Mouse (Mus musculus) embryonic facial prominence, embryonic 12.5 days (tissue): ENCODE results near the gene Fosl1. TPM values are rescaled to one million over a fixed set of nuclear protein-coding genes. Genes with fewer than 3 reads are reported as not detected.

Experiments used
- ATAC-seq: fragments of 200-750 bp; cut with Nextera tagmentation; 2 replicates; pipeline ENCODE4 v1.8.0; 2017; ENCODE audit not compliant: insufficient number of reproducible peaks, insufficient read depth, low FRiP score, low TSS enrichment
- H3K27ac ChIP-seq: fragments of 300-500 bp; sonication (generic); 2 replicates; pipeline ENCODE4 v1.5.1; 2016; ENCODE audit warnings: mild to moderate bottlenecking
- H3K27me3 ChIP-seq: fragments of 300-500 bp; sonication (generic); 2 replicates; pipeline ENCODE4 v1.6.1; 2016; ENCODE audit warnings: mild to moderate bottlenecking, moderate library complexity
- H3K36me3 ChIP-seq: fragments of 300-500 bp; sonication (generic); 2 replicates; pipeline ENCODE4 v1.6.1; 2016; ENCODE audit warnings: mild to moderate bottlenecking
- H3K4me1 ChIP-seq: fragments of 300-500 bp; sonication (generic); 2 replicates; pipeline ENCODE4 v1.6.1; 2016
- H3K4me2 ChIP-seq: fragments of 300-500 bp; sonication (generic); replicated peaks from 2 replicates; pipeline ENCODE4 v1.6.1; 2016; ENCODE audit warnings: mild to moderate bottlenecking, moderate library complexity
- H3K4me3 ChIP-seq: fragments of 300-500 bp; sonication (generic); 2 replicates; pipeline ENCODE4 v1.5.1; 2016; ENCODE audit warnings: mild to moderate bottlenecking
- H3K9ac ChIP-seq: fragments of 300-500 bp; sonication (generic); 2 replicates; pipeline ENCODE4 v1.6.1; 2016; ENCODE audit warnings: mild to moderate bottlenecking, moderate library complexity
- H3K9me3 ChIP-seq: fragments of 300-500 bp; sonication (generic); 2 replicates; pipeline ENCODE4 v1.6.1; 2016; ENCODE audit warnings: mild to moderate bottlenecking, moderate library complexity
- WGBS: fragments of 180-500 bp; shearing (Covaris S2); methylation state at CpG from one replicate; pipeline ENCODE4 v1.1.7; 2016; 5-methylcytosine and 5-hydroxymethylcytosine counted together
- polyA plus RNA-seq: library from polyadenylated mRNA; unstranded; fragments of >200 nt; fragmentation: Nextera tagmentation; extraction: Ambion mirVana; gene quantifications from 2 replicates; pipeline ENCODE4 v1.2.1, GENCODE M21; 2016

Fosl1 gene
- polyA plus RNA-seq, 1 experiment from 2014 or later = not detected

DNA sequence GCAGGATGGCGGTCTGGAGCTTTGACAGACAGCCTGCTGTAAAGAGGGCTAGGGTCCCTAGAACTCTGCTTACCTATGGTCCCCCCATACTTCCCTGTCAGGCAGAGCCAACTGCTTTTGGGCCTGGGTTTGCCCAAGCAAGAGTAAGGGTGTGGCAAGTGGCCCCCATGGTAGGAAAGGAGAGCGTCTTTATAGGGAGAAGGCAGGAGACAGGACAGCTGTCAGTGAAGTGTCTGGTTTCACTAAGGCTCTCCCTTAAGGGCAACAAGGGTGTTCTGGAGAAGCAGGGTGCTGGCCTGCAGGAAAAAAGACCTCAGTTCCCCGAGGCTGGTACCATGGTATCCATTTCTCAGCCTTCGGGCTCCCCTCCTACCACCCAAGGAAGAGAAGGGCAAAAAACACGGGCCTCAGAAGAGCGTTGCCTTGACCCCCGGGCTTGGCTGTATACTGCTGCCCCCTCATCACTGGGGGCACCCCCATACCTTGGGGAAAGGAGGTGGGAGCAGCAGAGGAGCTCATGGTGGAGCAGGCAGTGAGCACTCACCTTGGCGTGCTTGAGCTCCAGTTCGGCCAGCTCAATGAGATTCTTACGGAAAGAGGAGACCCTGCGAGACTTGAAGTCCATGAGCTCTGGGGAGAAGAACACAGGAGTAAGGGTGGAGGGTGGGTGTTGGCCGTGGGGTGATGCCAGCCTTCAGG is 48.2 kb downstream of the Fosl1 start:
- no peak overlapping the region for H3K27ac ChIP-seq
- no peaks in the 10 kb centered on the region for H3K27me3 ChIP-seq
- H3K4me2 ChIP-seq = no peak overlapping the region
- H3K4me3 ChIP-seq = no peak overlapping the region
- peaks cover 10% of the 10 kb centered on the region for H3K4me1 ChIP-seq
- H3K9ac ChIP-seq = no peak overlapping the region
- peaks cover 58% of the 10 kb centered on the region for H3K36me3 ChIP-seq
- no peaks in the 10 kb centered on the region for H3K9me3 ChIP-seq
- ATAC-seq = no peak
- 78% methylated on average over 12 of the region's 12 CpGs for WGBS

DNA sequence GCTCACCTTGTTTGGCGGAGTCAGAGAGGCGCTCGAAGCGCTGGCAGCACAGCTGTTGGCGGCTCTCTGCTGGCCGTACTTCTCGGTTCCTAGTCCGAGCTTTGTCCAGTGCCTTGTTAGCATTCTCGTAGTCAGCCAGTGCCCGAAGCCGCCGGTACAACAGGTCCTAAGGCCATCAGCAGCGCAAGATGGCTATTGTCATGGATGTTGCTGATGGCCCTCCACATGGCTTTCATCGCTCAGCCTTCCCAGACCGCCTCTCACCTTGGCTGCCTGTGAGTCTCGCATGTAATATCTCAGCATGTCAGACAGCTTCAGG is 48.7 kb downstream of the Fosl1 start:
- 87% methylated on average over 16 of the region's 16 CpGs for WGBS
- H3K36me3 ChIP-seq = peaks cover 58% of the 10 kb centered on the region

DNA sequence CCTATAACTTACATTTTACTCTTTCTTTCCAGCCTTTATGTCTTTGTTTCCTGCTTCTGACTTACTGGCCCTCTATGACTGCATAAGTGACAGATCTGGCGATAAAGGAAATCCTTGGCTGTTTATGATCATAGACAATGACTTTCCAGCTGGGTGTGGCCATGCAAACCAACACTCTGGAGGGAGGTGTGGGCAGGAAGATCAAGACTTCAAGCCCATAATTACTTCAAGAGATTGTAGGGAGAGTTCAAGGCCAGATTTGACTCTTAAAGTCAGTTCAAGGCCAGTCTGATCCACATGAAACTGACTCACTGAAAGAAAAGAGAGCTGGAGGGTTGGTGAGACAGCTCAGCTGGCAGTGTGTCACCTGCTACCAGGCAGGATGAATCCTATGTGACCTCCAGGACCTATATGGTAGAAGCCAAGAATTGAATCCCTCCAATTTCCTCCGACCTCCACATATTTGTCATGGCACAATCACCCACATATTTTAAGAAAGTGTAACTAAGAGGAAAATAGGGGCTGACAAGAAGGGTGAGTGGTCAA is 53.1 kb downstream of the Fosl1 start:
- peaks cover 27% of the 10 kb centered on the region for H3K36me3 ChIP-seq
- H3K4me1 ChIP-seq = no peaks in the 10 kb centered on the region
- H3K9me3 ChIP-seq = no peaks in the 10 kb centered on the region
- H3K4me2 ChIP-seq = no peak overlapping the region
- no peak for ATAC-seq
- H3K27me3 ChIP-seq = no peaks in the 10 kb centered on the region
- H3K9ac ChIP-seq = no peak overlapping the region
- WGBS = 80% methylated on average over 2 of the region's 2 CpGs
- no peak overlapping the region for H3K27ac ChIP-seq
- H3K4me3 ChIP-seq = no peak overlapping the region

More for the DNA sequence above, 48.7 kb downstream of the Fosl1 start:
- Histone ChIP-seq H3K9ac (no peak overlapping the region), H3K9me3 (no peaks in the 10 kb centered on the region), H3K4me3 (no peak overlapping the region), H3K27ac (no peak overlapping the region), H3K4me2 (no peak overlapping the region), H3K27me3 (no peaks in the 10 kb centered on the region), H3K4me1 (peaks cover 10% of the 10 kb centered on the region)
- ATAC-seq = no peak

DNA sequence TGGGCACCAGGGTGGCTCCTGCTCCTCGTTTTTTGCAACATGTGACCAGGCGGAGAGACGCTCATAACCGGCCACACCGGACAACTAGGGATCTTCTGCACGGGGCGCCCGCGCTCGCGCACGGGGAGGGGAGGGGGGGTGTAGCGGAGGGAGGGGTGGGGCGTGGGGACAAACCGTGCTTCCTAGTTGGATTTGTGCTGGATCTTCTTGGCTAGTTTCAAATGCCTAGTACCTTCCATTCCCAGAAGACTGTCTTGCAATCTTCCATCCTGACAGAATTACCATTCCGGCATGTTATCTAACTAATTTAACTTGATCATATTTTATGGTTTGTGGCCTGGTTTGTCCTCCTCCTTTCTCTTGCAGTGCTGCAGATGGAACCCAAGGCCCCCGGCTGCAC is 56.3 kb downstream of the Fosl1 start, which contains the start of gene 1700020D05Rik:
Gene 1700020D05Rik, minus strand, starts transcription at position 101 of the 400 bp plus-strand sequence.
- Histone ChIP-seq H3K9ac (no peak within 1 kb of the TSS), H3K4me2 (no peak within 1 kb of the TSS), H3K27ac (no peak within 1 kb of the TSS), H3K9me3 (no peaks in the 10 kb centered on the region), H3K27me3 (no peaks in the 10 kb centered on the region), H3K4me3 (no peak within 1 kb of the TSS), H3K4me1 (no peaks in the 10 kb centered on the region), H3K36me3 (no peaks in the 10 kb centered on the region)
- 46% methylated on average over 17 of the region's 17 CpGs for WGBS
- no peak for ATAC-seq

Other genes starting within 250 kb of the Fosl1 start
- gene Pacs1, start 174.4 kb upstream of the Fosl1 start, polyA plus RNA-seq = 31.3 and 32.2 TPM in 2 replicates
- gene Sf3b2, start 152.1 kb upstream of the Fosl1 start, polyA plus RNA-seq = 386 and 406 TPM in 2 replicates
- gene Gal3st3, start 149.2 kb upstream of the Fosl1 start, polyA plus RNA-seq = 8.1 and 8.5 TPM in 2 replicates
- gene Catsper1, start 111.8 kb upstream of the Fosl1 start, polyA plus RNA-seq = not detected in 2 replicates
- gene Cst6, start 98.0 kb upstream of the Fosl1 start, polyA plus RNA-seq = 0.52 and 1.3 TPM in 2 replicates
- gene Eif1ad, start 80.8 kb upstream of the Fosl1 start, polyA plus RNA-seq = 63.5 and 66.8 TPM in 2 replicates
- 384 and 411 TPM in 2 replicates for gene Banf1, start 80.4 kb upstream of the Fosl1 start, polyA plus RNA-seq
- 98.9 and 107 TPM in 2 replicates for gene Sart1, start 58.8 kb upstream of the Fosl1 start, polyA plus RNA-seq
- 0.45 and 0.55 TPM in 2 replicates for gene Tsga10ip, start 45.0 kb upstream of the Fosl1 start, polyA plus RNA-seq
- 303 and 323 TPM in 2 replicates for gene Drap1, start 22.6 kb upstream of the Fosl1 start, polyA plus RNA-seq
- 67.2 and 67.9 TPM in 2 replicates for gene AI837181, start 22.4 kb upstream of the Fosl1 start, polyA plus RNA-seq
- 10.8 and 11.0 TPM in 2 replicates for gene Ccdc85b, start 10.3 kb downstream of the Fosl1 start, polyA plus RNA-seq
- gene Fibp, start 13.1 kb downstream of the Fosl1 start, polyA plus RNA-seq = 146 and 150 TPM in 2 replicates
- gene Ctsw, start 21.0 kb downstream of the Fosl1 start, polyA plus RNA-seq = 1.9 and 2.1 TPM in 2 replicates
- gene Efemp2, start 26.4 kb downstream of the Fosl1 start, polyA plus RNA-seq = 145 TPM in 2 replicates
- gene Mus81, start 40.9 kb downstream of the Fosl1 start, polyA plus RNA-seq = 44.1 and 46.6 TPM in 2 replicates
- gene Cfl1, start 42.9 kb downstream of the Fosl1 start, polyA plus RNA-seq = 2,582 and 2,586 TPM in 2 replicates
- 0.15 TPM in 1 of 2 replicates, not detected in the other for gene 1700020D05Rik, start 56.2 kb downstream of the Fosl1 start, polyA plus RNA-seq
- gene Snx32, start 63.0 kb downstream of the Fosl1 start, polyA plus RNA-seq = 11.9 and 15.2 TPM in 2 replicates
- gene Ovol1, start 113.1 kb downstream of the Fosl1 start, polyA plus RNA-seq = 1.3 and 1.6 TPM in 2 replicates
- 2.8 and 3.2 TPM in 2 replicates for gene Ap5b1, start 120.5 kb downstream of the Fosl1 start, polyA plus RNA-seq
- gene Rnaseh2c, start 154.3 kb downstream of the Fosl1 start, polyA plus RNA-seq = 148 and 158 TPM in 2 replicates
- gene Kat5, start 162.7 kb downstream of the Fosl1 start, polyA plus RNA-seq = 61.3 and 63.7 TPM in 2 replicates
- gene Rela, start 189.9 kb downstream of the Fosl1 start, polyA plus RNA-seq = 46.5 and 49.3 TPM in 2 replicates
- gene Sipa1, start 216.2 kb downstream of the Fosl1 start, polyA plus RNA-seq = 27.0 and 28.7 TPM in 2 replicates
- gene Map3k11, start 241.2 kb downstream of the Fosl1 start, polyA plus RNA-seq = 24.7 and 26.0 TPM in 2 replicates
- gene Pcnx3, start 241.4 kb downstream of the Fosl1 start, polyA plus RNA-seq = 33.1 and 37.9 TPM in 2 replicates